Mouse (Mus musculus): ENCODE data around the gene Nlk. TPM values are rescaled to one million over a fixed set of nuclear protein-coding genes. Genes with fewer than 3 reads are reported as not detected.
"Not testable (repeated sequence)": the region's sequence is repeated elsewhere in the genome, so short reads cannot be mapped to it uniquely, and the experiment has no call there.

The Nlk gene
- polyA plus RNA-seq, 1 experiment from 2014 or later, result 13.4 TPM

DNA sequence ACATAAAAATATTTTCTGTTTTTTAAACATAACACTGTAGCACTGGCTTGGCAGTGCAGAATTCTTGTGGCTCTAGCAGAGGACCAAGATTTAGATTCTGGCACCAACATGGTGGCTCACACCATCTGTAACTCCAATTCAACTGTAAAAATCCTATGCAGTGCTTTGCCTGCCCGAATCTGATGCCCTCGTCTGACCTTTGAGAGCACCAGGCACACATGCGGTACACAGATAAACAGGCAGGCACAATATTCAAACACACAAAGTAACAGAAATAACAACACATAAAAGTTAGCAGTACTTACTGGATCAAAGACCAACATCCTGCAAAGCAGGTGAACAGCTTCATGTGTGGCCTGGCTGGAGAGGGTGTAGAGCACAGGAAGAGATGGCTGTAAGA is 122.6 kb downstream of the Nlk start:
- Histone ChIP-seq H3K27me3 (ENCODE audit: insufficient read depth, poor library complexity, severe bottlenecking) (no peaks in the 10 kb centered on the region), H3K4me1 (no peaks in the 10 kb centered on the region), H3K36me3 (peaks cover 68% of the 10 kb centered on the region), H3K4me3 (no peak overlapping the region), H3K27ac (no peak overlapping the region), H3K9me3 (no peaks in the 10 kb centered on the region)
- DNase-seq (ENCODE audit: low spot score), result no peak
- 82% methylated on average over 3 of the region's 3 CpGs for WGBS

DNA sequence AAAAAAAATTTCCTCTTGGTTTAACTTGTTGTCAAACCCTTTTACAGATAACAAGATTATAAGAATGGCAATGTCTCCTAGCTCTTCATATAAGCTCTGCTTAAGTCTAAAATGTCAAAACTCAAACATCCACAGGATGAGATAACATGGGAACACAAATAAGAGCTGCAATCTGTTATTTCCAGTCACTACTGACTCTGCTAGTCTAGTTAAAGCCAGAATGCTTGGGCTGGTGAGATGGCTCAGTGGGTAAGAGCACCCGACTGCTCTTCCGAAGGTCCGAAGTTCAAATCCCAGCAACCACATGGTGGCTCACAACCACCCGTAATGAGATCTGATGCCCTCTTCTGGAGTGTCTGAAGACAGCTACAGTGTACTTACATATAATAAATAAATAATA is 123.1 kb downstream of the Nlk start:
- H3K36me3 ChIP-seq, result peaks cover 72% of the 10 kb centered on the region
- not testable (repeated sequence) for DNase-seq (ENCODE audit: low spot score); H3K4me1 ChIP-seq; H3K4me3 ChIP-seq; H3K27me3 ChIP-seq (ENCODE audit: insufficient read depth, poor library complexity, severe bottlenecking); H3K9me3 ChIP-seq; H3K27ac ChIP-seq
- 92% methylated on average over 4 of the region's 4 CpGs for WGBS

DNA sequence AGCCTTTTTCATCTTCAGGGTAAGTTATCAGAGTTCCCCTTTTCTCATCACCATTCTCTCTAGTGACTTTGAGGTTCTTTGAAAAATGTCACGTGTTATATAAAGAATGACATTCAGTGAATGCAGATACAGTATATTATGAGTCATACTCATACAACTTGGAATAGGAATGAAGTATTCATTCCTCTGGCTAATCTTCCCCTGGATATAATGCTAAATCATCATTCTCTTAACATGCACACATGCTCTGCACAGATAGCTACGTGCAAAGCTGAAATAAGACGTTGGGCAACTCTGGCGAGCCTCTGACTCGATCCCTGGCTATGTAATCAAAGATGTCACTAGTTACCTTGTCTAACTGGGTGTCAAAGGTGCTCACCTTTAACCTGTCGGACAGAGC is 125.3 kb downstream of the Nlk start:
- H3K4me3 ChIP-seq, result no peak overlapping the region
- no peaks in the 10 kb centered on the region for H3K27me3 ChIP-seq (ENCODE audit: insufficient read depth, poor library complexity, severe bottlenecking)
- DNase-seq (ENCODE audit: low spot score), result no peak
- H3K36me3 ChIP-seq, result peaks cover 61% of the 10 kb centered on the region
- 86% methylated on average over 6 of the region's 6 CpGs for WGBS
- H3K4me1 ChIP-seq, result 0 out of 2 replicates have a peak, but pooled peaks cover under 1% of the 10 kb centered on the region
- no peaks in the 10 kb centered on the region for H3K9me3 ChIP-seq
- H3K27ac ChIP-seq, result no peak overlapping the region

DNA sequence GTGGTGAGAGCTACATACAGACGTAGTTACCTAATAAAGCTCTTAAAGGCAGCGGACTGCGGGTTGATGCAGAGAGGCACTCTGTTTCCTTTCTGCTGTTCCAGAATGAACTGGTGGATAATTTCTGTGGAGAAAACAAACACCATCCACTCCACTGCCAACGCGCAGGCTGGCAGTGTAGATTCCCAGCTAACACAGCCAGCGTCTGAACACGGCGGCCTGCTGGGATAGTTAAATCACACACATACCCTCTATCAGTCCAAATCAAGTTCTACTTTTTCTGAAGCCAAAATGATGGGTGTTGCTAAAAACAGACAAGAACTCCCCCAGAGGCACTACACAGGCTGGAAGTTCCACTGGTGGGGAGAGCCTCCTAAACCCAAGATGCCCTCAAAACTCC is 125.7 kb downstream of the Nlk start:
- no peak for DNase-seq (ENCODE audit: low spot score)
- Histone ChIP-seq H3K36me3 (peaks cover 57% of the 10 kb centered on the region), H3K4me3 (no peak overlapping the region), H3K27me3 (ENCODE audit: insufficient read depth, poor library complexity, severe bottlenecking) (no peaks in the 10 kb centered on the region), H3K9me3 (no peaks in the 10 kb centered on the region), H3K4me1 (peaks cover 4% of the 10 kb centered on the region; the same call in 1 of the 2 replicates), H3K27ac (no peak overlapping the region)
- 94% methylated on average over 8 of the region's 8 CpGs for WGBS

DNA sequence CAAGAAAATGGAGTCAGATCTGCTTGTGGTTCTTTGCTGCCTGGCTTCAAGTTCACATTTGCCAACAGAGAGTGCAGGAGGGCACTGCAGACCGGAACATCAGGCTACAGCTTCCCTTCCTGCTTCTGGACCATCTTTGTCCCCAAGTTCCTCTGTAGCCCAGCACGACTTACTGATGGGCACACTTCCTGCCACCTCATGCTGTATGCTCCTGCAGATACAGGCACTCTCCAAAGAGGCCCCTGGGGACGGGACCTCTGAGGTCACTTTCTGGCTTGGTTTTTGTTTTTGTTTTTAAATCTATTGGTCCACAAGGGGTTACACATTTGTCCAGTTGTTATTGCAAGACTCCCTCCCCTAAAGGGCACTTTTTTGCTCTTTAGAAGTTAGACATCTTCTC is 127.4 kb downstream of the Nlk start:
- DNase-seq (ENCODE audit: low spot score), result no peak
- peaks cover 58% of the 10 kb centered on the region for H3K36me3 ChIP-seq
- no peaks in the 10 kb centered on the region for H3K27me3 ChIP-seq (ENCODE audit: insufficient read depth, poor library complexity, severe bottlenecking)
- H3K4me1 ChIP-seq, result peaks cover 6% of the 10 kb centered on the region; the same call in 1 of the 2 replicates
- no peak overlapping the region for H3K27ac ChIP-seq
- 64% methylated on average over 3 of the region's 3 CpGs for WGBS
- H3K9me3 ChIP-seq, result no peaks in the 10 kb centered on the region
- no peak overlapping the region for H3K4me3 ChIP-seq

DNA sequence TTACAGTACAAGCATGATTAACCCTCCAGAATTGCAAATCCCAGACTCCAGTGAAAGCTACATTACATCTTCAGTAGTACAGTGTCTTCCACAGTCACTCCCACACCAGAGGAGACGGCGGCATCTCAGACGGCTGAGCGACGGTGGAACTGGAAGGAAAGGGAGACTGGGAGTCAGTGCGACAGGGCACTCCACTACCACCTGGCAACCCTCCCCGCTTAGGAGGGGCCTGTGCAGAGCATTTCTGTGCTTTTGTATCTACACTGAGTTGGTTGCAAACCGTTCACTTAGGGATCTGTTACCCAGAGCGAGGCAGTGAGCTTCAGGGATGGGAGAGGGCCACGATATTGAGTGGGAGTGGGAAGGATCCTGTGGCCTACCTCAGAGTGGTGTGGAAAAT is 128.3 kb downstream of the Nlk start:
- Histone ChIP-seq H3K4me3 (no peak overlapping the region), H3K9me3 (no peaks in the 10 kb centered on the region), H3K36me3 (peaks cover 53% of the 10 kb centered on the region), H3K27me3 (ENCODE audit: insufficient read depth, poor library complexity, severe bottlenecking) (no peaks in the 10 kb centered on the region), H3K27ac (no peak overlapping the region), H3K4me1 (peaks cover 6% of the 10 kb centered on the region; the same call in 1 of the 2 replicates)
- DNase-seq (ENCODE audit: low spot score), result no peak
- WGBS, result 86% methylated on average over 10 of the region's 10 CpGs

DNA sequence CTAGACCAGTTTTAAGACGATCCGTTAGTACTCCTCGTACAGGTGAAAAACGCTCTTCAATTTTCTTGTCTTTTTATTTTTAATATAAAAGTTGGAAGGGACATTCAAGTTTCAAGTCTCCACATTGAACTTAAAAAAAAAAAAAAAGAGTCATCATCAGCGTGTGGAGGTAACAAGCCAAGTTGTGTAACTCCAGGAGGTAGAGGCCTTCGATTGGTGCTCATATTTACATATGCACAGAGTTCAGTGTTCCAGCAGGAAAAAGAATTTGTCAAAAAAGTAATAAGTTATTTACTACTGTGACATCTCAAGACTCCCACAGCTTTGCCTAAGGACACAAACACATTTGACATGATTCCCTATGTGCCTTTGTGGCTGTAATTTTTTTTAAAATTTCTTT is 129.6 kb downstream of the Nlk start:
- Histone ChIP-seq H3K4me1 (peaks cover 6% of the 10 kb centered on the region; the same call in 1 of the 2 replicates), H3K27ac (no peak overlapping the region), H3K36me3 (peaks cover 45% of the 10 kb centered on the region), H3K9me3 (no peaks in the 10 kb centered on the region), H3K4me3 (no peak overlapping the region), H3K27me3 (ENCODE audit: insufficient read depth, poor library complexity, severe bottlenecking) (no peaks in the 10 kb centered on the region)
- WGBS, result 88% methylated on average over 6 of the region's 6 CpGs
- no peak for DNase-seq (ENCODE audit: low spot score)

DNA sequence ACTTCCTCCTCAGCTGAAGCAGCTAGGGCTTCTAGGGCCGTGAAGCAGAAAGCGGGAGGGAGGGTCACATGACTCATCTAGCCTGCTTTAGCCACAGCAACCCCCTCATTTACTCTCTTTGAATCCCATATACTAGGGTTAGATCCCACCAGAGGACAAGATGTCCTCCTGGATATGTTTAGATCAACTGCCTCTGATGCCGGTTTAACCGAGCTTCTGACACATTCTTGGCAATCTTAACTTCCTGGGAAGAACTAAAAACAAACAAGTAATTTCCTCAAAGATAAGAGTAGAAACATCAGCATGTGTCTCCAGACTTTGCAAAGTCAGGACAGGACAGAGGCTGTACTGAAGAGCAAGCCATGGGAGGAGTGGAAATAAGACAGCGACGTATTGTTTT is 130.4 kb downstream of the Nlk start:
- Histone ChIP-seq H3K4me3 (no peak overlapping the region), H3K9me3 (no peaks in the 10 kb centered on the region), H3K27me3 (ENCODE audit: insufficient read depth, poor library complexity, severe bottlenecking) (no peaks in the 10 kb centered on the region), H3K36me3 (peaks cover 38% of the 10 kb centered on the region), H3K4me1 (peaks cover 6% of the 10 kb centered on the region; the same call in 1 of the 2 replicates), H3K27ac (no peak overlapping the region)
- 38% methylated on average over 6 of the region's 6 CpGs for WGBS
- DNase-seq (ENCODE audit: low spot score), result no peak

DNA sequence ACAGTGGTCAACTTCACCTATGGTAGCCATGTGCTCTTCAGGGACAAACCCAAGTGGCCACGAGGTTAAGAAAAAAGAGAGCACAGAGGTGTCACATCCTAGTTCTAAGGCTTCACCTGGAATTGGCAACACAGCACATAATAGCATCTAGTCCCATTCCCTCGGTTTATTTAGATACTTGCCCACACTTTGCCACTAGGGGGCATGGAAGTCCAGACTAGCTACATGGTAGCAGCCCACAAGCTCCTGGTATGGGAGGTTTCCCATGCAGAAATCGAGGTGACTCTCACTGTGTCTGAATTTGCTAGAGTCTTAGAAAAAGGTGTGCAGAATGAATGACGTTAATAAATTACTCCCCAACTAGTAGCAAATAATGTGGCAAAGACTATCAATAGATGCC is 136.7 kb downstream of the Nlk start:
- Histone ChIP-seq H3K27ac (no peak overlapping the region), H3K4me1 (peaks cover 6% of the 10 kb centered on the region), H3K4me3 (no peak overlapping the region), H3K9me3 (no peaks in the 10 kb centered on the region), H3K27me3 (ENCODE audit: insufficient read depth, poor library complexity, severe bottlenecking) (no peaks in the 10 kb centered on the region), H3K36me3 (peaks cover 2% of the 10 kb centered on the region; the same call in 1 of the 2 replicates)
- WGBS, result 17% methylated on average over 4 of the region's 4 CpGs
- peak; percentile 78 for DNase-seq (ENCODE audit: low spot score)

DNA sequence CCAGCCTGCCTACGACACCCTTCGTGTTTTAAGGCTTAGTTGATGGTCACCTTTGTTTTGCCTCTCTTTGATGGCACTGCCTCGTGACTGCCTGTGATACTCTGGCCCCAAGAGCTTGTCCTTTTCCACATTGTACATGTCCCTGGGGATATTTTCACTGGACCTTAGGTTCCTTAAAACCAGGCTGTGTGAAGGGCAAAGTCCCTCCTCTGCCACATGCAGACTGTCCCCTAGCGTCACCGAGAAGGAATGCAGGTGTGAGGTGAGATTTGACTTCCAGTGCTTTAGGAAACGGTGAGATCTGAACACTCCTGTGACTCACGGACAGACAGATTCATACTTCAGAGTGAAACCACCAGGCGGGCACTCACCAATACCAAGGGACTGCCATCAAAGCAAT is 139.9 kb downstream of the Nlk start:
- Histone ChIP-seq H3K9me3 (no peaks in the 10 kb centered on the region), H3K27me3 (ENCODE audit: insufficient read depth, poor library complexity, severe bottlenecking) (no peaks in the 10 kb centered on the region), H3K27ac (no peak overlapping the region), H3K36me3 (no peaks in the 10 kb centered on the region), H3K4me1 (peaks cover 9% of the 10 kb centered on the region), H3K4me3 (no peak overlapping the region)
- WGBS, result 58% methylated on average over 8 of the region's 8 CpGs
- DNase-seq (ENCODE audit: low spot score), result no peak

DNA sequence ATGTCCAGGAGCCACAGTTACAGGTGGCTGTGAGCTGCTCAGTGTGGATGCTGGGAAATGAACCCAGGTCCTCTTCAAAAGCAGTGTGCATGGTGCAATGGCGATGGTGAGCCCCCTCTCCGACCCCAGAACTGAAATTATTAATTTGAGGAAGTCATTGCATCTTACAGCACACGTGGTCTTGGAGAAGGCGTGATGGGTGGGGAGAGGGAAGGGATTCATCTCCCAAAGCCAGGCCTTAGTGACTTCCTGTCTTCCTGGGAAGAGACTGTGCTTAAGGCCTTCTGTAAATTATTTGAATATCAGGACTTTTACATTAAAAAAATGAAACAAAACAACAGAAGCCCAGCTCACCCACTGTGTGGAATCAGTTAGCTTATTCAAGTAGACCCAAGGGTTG is 141.1 kb downstream of the Nlk start:
- no peaks in the 10 kb centered on the region for H3K9me3 ChIP-seq
- peaks cover 12% of the 10 kb centered on the region for H3K4me1 ChIP-seq
- no peak overlapping the region for H3K4me3 ChIP-seq
- H3K27me3 ChIP-seq (ENCODE audit: insufficient read depth, poor library complexity, severe bottlenecking), result no peaks in the 10 kb centered on the region
- H3K36me3 ChIP-seq, result no peaks in the 10 kb centered on the region
- WGBS, result 72% methylated on average over 4 of the region's 4 CpGs
- H3K27ac ChIP-seq, result no peak overlapping the region
- no peak for DNase-seq (ENCODE audit: low spot score)

DNA sequence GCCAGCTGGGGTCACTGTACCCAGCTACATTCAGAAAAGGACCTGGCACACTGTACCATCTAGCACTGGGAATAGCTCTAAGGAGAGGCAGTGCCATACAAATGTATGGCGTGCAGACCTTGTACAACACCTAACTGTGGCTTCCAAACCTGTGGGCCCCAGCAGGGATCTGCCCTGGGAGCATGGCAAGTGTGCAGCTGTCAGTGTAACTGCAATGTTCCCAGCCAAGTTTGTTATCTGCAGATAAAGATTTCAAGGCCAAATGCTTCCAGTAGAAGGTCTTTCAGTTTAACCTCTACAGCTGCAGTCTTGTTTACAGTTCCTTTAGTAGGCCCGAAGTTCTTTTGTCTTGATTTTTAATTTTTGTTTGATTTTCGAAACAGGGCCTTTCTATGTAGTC is 141.6 kb downstream of the Nlk start:
- Histone ChIP-seq H3K27me3 (ENCODE audit: insufficient read depth, poor library complexity, severe bottlenecking) (no peaks in the 10 kb centered on the region), H3K4me1 (peaks cover 17% of the 10 kb centered on the region), H3K27ac (peak overlapping the region; percentile 76), H3K4me3 (no peak overlapping the region), H3K36me3 (no peaks in the 10 kb centered on the region), H3K9me3 (no peaks in the 10 kb centered on the region)
- 69% methylated on average over 3 of the region's 3 CpGs for WGBS
- DNase-seq (ENCODE audit: low spot score), result no peak

DNA sequence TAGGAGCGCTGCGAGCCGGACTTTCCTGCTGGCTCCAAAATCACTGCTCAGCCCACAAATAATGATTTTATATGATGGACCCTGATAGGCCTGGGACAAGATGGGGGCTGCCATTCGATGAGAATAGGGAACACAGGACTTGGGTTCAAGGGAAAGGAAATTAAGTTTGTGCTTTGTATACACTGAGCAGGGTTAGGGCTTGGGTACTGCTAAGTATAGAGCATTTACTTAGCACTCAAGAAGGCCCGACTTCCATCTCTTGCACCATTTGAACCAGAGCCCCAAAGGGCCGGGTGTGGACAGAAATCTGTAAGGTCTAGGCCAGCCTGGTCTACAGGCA is 146.1 kb downstream of the Nlk start:
- DNase-seq (ENCODE audit: low spot score), result no peak
- Histone ChIP-seq H3K9me3 (no peaks in the 10 kb centered on the region), H3K27ac (peak overlapping the region; percentile 94), H3K4me1 (peaks cover 35% of the 10 kb centered on the region), H3K27me3 (ENCODE audit: insufficient read depth, poor library complexity, severe bottlenecking) (no peaks in the 10 kb centered on the region), H3K36me3 (no peaks in the 10 kb centered on the region), H3K4me3 (peak overlapping the region; percentile 80)
- 38% methylated on average over 6 of the region's 6 CpGs for WGBS

Data from heart, embryonic 10.5 days (tissue).